Mouse (Mus musculus): ENCODE measurements around the gene Mus81.

Mus81 gene

DNA sequence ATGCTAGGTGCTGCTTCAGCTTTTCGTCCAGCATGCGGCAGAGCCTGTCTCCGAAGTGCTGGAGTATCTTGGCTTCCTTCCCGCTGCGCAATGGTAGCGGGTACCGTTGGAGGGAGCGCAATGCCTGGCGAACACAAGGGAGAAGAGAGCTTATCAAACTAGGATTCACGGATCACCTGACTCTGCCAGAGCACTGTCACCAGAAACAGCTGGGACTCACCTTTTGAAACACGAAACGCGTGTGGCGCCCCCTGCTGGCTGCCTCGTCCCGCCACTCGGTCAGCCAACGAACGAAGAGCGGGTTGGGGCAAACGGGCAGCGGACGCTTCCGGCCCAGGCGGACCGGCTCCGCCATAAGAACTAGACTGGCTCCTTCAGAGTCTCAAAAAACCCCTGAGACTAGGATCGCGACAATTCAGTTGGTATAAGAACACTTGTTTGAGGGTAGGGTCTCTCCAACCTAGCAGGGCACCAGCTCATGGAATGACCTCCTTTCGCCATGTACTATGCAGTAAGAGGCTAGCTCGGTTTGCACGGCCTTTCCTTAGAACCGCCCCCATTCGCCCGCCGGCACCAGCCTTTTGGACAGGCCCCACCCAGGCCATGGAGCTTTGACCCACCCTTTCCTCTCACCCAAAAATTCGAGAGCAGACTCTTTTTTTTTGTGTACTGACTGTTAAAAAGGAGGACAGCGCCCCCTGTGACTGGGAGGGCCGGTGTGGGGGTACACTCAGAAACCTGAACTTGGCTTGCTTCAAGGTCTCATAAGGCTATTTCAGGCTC, at the start of gene Mus81:
Mus81 (minus strand) TSS at position 635 of the 783 bp plus-strand sequence.
- DNase-seq (ENCODE audit: extremely low spot score, low read depth, low spot score), result peak; percentile 83

DNA sequence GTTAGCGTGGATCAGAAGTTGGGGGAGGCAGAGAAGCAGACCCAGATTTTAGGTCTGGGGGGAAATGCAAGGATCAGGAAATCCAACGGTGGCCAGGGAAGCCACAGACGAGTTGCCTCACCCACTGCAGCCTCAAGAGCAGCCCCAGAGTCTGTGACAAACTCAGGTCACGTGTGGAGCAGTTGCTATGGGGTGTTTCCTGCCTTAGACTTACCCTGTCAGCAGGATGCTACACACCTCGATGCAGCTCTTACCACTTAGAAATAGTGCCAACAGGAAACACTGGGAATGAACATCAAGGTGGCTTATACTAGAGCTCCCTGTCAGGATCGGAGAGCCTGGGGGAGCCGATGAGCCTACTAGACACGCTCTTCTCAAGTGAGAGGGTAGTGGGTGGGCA, 44.3 kb upstream of the Mus81 start:
- no peak for DNase-seq (ENCODE audit: extremely low spot score, low read depth, low spot score)

DNA sequence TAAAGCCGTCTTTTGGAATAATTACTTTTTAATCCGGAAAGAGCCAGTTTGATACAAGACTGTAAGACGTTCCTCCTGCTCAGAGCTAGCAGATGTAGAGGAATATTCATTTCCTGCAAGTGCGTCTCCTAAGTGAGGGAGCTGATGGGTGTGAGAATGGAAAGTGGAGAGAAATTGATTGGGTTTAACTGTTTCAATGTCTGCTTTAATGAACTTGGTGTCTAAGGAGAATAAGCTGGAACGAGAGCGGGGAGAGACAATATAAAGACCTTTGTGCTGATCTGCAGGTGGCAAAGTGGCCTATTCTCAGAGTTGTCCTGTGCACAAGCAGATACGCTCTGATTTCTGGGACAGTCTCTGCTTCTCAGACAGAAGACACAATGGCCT, 41.9 kb upstream of the Mus81 start:
- no peak for DNase-seq (ENCODE audit: extremely low spot score, low read depth, low spot score)

DNA sequence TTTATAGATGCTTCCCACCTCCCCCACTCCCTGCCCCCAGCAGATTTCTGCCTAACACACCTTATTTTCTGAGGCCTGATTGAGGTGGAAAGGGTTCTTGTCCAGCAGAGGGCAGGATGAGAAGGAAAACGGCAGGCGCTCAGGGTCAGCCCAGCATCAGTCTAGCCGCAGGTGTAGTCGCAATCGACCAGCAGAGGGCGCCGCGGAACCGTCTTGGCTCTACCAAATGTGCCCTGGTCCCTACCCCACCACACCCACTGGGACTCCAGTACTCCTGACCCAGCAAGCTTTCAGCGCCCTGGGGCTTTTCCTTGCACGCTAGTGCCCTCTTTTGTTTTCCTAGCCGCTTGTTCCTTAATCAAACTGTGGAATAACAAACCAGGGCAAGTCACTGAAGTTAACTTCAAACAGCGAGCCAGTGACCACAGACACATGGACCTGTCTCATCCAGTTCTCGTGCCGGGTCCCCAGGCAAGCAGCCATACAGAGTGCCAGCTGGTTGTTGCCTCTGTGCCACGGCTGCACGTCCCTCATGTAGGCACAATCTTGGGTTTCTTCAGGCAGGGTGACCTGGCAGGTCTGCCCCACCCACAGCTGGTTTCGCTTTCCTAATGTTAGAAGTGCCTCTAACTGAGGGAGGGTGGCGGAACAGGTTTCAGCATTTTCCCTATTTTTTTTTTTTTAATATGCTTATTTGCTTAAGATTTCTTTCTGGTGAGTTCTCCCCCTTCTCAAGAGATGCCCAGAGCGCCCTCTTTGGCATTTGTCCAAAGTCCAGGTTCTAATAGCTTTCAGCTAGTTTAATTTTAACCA, 41.3 kb upstream of the Mus81 start:
- DNase-seq (ENCODE audit: extremely low spot score, low read depth, low spot score), result peak; percentile 76

DNA sequence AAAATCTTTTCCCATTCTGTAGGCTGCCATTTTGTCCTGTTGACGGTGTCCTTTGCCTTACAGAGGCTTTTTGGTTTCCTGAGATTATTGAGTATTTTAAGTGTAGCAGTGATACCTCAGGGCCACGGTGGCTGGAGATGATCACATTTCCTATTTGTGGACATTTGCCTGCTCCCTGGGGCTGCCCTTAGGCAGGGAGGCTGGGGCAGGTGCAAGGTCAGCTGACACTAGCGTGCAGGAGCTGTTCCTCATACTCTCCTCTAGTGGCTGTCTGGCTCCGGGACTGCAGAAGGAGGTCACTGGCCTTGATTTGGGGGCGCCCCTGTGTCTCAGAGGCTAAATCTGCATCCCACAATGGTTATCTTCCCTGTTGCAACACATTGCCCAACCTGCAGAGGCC, 37.0 kb upstream of the Mus81 start:
- no peak for DNase-seq (ENCODE audit: extremely low spot score, low read depth, low spot score)

DNA sequence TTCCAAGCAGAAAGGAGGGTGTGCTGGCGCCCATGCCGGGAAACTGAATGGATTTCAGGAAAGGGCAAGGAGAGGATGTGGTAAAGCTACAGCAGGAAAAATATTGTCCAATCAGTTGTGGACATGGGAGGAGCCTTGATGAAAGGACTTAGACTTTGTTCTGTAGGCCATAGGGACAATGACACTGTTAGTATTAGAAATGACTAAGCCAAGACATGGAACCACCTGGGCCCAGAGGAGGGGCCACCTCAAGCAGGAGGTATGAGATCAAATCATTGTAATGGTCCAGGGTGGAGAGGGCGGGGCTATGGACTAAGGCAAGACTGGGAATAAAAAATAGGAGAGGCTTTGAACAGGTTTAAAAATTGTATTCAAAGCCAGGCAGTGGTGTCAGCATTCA, 30.5 kb upstream of the Mus81 start:
- no peak for DNase-seq (ENCODE audit: extremely low spot score, low read depth, low spot score)

DNA sequence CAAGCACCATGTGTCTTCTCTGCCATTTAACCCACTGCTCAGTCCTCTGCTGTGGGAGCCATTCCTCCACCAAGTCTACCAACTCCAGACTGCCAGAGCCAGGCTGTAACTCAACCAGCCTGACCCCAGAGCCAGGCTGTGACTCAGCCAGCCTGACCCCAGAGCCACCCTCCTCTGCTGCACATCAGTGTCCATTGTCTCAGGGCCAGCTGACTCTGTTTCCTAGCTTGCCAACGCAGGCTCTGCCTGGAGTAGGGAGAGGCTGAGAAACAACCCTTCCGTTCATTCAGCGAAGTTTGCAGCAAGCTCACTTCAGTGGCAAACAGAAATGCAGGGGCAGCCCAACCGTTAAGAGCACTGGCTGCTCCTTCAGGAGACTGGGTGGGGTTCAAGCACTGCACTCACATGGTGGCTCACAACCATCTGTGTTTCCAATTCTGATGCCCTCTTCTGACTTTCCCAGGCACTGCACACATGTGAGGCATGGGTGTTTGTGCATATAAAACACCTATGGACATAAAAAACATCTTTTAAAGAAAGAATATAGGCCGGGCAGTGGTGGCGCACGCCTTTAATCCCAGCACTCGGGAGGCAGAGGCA, 28.8 kb upstream of the Mus81 start:
- DNase-seq (ENCODE audit: extremely low spot score, low read depth, low spot score), result no peak

DNA sequence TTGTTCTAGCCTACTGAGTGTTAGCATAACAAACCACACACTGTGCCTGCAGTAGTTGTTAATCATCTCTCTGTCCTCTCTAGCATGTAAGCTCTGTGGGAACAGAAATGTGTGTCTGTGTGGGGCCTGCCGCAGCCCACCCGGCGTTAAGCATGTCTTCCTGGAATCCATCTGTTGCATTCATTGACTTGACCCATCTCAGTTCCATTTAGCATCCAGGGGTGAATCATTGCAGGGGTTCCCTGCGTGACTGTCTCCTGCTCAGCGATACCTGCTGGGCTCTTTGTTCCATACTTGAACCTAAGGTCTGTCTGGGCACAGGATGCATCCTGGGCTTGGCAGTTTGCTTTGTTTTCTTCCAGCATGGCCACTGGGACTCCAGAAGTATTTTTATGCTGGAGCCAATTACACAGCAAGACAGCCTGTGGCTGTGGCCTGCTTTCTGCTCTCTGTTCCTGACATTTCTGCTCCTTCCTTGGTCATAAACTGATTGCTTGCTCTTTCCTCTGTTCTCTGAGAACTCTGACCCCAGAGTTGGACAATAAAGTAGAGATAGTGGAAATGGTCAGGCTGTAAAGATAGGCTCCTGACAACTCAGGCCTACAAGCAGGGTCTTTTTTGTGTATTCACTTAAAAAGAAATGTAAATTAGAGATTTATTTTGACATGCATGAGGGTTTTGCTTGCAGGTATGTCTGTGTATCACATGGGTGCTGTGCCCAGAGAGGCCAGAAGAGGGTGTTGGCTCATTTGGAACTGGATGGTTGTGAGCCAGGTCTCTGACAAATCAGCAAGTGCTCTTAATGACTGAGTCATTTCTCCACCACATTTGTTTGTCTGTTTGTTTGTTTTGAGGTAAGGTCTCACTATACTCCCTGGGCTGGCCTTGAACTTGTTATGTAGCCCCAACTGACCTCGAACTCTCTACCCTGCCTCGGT, 27.9 kb upstream of the Mus81 start:
- DNase-seq (ENCODE audit: extremely low spot score, low read depth, low spot score), result no peak

GRCm38 (mm10) chr19:5513005-5513349, 24.8 kb upstream of the Mus81 start:
- no peak for DNase-seq (ENCODE audit: extremely low spot score, low read depth, low spot score)

DNA sequence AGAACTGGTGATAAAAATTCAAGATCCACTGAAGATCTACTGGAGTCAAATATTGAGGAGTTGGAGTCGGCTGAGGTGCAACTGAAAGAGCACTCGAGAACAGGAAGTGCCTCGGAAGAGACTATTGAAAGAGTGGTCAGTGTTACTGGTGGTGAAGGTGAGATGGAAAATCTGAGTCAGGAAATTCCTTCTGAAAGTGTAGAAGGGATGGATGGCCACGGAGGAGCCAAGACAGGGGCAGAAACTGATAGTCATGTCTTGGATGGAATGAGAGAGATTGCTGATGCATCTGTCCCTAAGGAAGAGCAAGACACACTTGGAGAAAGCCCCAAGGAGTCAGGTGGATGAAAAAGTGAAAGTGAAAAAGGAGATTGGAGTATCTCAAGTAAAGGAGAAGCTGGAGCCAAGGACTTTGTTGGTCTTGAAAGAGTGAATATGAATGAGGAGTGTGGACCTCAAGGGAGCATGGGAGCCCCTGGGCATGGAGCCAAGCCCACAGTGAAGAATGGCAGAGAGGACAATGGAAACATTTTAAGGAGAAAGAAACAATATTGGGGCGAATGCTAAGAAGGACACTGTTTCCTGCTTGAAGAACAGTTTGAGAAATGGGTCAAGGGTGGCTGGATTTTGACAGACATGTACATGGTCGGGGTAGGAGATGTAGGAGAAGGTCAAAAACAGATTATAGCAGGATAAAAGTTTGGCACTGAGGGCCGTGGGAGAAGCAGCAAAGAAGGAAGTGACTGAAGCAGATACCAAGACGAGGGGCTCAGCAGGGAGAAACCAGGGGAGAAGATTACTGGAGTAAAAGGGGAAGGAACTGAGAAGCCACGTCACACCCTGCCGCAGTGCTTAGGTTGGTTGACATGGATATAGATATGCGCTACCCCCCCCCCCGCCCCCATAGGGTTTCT, 24.1 kb upstream of the Mus81 start:
- DNase-seq (ENCODE audit: extremely low spot score, low read depth, low spot score), result no peak

DNA sequence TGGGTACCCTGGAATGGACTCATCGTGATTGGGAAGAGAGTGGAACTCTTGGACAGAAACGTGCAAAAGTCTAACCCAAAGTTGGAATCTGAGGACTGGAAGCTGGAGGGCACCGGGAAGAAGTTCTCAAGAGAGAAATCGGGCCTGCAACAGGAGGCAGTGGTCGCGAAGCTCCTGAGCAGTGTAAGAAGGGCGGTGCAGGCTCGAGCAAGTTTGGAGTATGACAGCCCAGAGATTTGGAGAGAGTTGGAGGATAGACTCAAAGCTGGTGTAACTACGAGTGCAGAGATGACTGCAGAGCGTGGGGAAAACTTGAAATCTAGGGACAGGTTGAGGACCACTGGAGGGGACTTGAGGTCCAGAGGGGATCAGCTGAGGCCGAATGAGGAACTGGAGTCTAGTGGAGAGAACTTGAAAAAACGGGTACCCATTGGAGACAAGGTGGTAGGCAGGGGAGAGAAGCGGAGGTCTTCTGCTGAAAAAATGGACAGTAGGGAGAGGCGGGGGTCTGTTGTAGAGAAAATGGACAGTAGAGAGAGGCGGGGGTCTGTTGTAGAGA, 23.0 kb upstream of the Mus81 start:
- DNase-seq (ENCODE audit: extremely low spot score, low read depth, low spot score), result no peak

DNA sequence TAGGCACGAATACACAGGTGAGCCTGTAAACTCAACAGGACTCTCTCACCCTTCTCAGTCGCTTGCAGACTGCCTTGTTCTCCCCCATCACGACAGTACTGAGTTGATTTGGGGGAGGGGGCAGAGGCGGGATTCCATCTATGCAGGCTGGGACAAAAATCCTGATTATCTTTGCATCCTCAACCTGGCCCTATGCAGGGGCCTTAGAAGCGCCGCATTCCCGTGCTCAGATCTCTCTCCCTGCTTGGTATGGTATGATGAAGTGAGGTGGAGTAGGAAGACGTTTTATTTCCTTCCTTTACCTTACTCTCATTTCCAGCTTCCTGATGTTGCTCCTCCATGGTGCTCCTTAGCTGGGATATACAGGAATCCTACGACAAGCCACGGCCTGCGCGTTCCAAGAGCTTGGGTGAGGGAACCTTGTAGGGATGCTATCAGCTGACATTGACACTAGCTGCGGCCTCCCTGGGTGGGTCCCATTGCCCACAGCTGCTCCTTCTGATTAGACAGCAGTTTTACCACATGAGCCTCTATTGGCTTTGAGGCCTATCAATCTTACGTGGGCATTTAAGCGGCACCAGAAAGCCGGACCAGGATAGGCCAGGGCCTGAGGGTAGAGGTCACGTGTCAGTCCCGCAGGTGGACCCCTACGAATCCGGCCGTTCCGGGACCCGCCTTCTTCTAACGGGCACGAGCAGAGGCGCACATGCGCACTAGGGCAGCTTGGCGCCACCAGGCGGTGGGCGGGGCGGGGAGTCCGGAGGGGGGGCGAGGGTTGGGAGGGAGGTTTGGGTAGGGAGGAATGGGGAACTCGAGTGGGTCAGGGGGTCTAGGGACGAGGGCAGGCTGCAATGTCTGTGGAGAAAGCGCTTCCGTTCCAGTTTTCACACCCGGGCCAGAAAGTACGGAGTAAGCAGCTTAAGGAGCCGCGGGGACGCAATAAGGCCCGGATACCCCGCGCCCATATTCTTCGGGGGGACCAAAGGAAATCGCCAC, 22.1 kb upstream of the Mus81 start, which contains the start of gene Snx32:
Snx32 (minus strand) TSS at position 508 of the 996 bp plus-strand sequence.
- peak; percentile 95 for DNase-seq (ENCODE audit: extremely low spot score, low read depth, low spot score)

DNA sequence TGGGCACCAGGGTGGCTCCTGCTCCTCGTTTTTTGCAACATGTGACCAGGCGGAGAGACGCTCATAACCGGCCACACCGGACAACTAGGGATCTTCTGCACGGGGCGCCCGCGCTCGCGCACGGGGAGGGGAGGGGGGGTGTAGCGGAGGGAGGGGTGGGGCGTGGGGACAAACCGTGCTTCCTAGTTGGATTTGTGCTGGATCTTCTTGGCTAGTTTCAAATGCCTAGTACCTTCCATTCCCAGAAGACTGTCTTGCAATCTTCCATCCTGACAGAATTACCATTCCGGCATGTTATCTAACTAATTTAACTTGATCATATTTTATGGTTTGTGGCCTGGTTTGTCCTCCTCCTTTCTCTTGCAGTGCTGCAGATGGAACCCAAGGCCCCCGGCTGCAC, 15.5 kb upstream of the Mus81 start, which contains the start of gene 1700020D05Rik:
1700020D05Rik (minus strand) TSS at position 101 of the 400 bp plus-strand sequence.
- no peak for DNase-seq (ENCODE audit: extremely low spot score, low read depth, low spot score)

DNA sequence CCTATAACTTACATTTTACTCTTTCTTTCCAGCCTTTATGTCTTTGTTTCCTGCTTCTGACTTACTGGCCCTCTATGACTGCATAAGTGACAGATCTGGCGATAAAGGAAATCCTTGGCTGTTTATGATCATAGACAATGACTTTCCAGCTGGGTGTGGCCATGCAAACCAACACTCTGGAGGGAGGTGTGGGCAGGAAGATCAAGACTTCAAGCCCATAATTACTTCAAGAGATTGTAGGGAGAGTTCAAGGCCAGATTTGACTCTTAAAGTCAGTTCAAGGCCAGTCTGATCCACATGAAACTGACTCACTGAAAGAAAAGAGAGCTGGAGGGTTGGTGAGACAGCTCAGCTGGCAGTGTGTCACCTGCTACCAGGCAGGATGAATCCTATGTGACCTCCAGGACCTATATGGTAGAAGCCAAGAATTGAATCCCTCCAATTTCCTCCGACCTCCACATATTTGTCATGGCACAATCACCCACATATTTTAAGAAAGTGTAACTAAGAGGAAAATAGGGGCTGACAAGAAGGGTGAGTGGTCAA, 12.2 kb upstream of the Mus81 start:
- no peak for DNase-seq (ENCODE audit: extremely low spot score, low read depth, low spot score)

GRCm38 (mm10) chr19:5496052-5496370, 7.8 kb upstream of the Mus81 start:
- DNase-seq (ENCODE audit: extremely low spot score, low read depth, low spot score), result no peak

GRCm38 (mm10) chr19:5495353-5496051, 7.3 kb upstream of the Mus81 start:
- no peak for DNase-seq (ENCODE audit: extremely low spot score, low read depth, low spot score)

- DNase-seq (ENCODE audit: extremely low spot score, low read depth, low spot score), result no peak
Measured at GRCm38 (mm10) chr19:5494314-5494713, 6.1 kb upstream of the Mus81 start.

Data from hindlimb bud, embryonic 11.5 days (tissue).